Mouse (Mus musculus) lung, postnatal 0 days (tissue): ENCODE measurements around the gene Mapkapk3.

Experiments used
- CTCF ChIP-seq: IDR thresholded peaks from 2 replicates; pipeline ENCODE4 v1.5.1; 2016; ENCODE audit warnings: antibody characterized with exemption, mild to moderate bottlenecking
- EP300 ChIP-seq: IDR thresholded peaks from 2 replicates; pipeline ENCODE4 v1.6.1; 2016; ENCODE audit warnings: antibody characterized with exemption, mild to moderate bottlenecking, control low read depth

DNA sequence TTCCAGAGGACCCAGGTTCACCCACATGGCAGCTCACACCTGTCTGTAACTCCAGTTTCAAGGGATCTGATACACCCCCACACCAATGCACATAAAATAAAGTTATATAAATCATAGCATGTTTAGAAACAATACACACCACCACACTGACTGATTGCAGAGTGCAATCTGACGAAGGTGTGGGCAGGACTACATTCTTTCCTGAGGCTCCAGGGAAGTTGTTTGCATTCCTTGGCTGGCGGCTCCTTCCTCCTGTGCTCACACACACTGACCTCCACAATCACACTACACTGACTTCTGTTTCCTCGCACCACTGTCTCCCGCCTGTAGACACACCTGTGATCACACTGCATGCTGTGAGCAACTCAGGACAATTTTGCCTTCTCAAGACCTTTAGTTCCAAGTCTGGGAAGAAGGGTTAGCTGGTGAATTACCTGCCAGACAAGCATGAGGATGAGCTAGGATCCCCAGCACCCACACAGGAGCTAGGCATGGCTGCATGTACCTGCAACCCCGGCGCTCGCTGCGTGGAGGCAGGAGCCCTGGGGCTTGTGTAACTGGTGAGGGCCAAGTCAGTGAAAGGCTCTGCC is 32.9 kb upstream of the Mapkapk3 start:
- TF ChIP-seq EP300 (peak; percentile 21; the same call in 1 of the 2 replicates), CTCF (no peak)
